Mouse (Mus musculus) intestine, postnatal 0 days (tissue): ENCODE measurements at regions not wholly inside any gene's neighbourhood (a gene's known extent, or its start where the extent isn't known, plus 50 kb on each side); places are given as distances from the start of the nearest gene placed in this dataset.

Experiments
- ATAC-seq: fragments of 200-750 bp; cut with Nextera tagmentation; 2 replicates; pipeline ENCODE4 v1.8.0; 2017; ENCODE audit warnings: mild to moderate bottlenecking, moderate TSS enrichment, moderate library complexity
- H3K27ac ChIP-seq: fragments of 300-500 bp; sonication (generic); 2 replicates; pipeline ENCODE4 v1.5.1; 2014; ENCODE audit warnings: mild to moderate bottlenecking, low read depth, low read length, moderate library complexity
- H3K27me3 ChIP-seq: fragments of 300-500 bp; sonication (generic); replicated peaks from 2 replicates; pipeline ENCODE4 v1.6.1; 2014; ENCODE audit warnings: low read length, mixed read lengths; ENCODE audit not compliant: control insufficient read depth, insufficient read depth
- H3K36me3 ChIP-seq: fragments of 300-500 bp; sonication (generic); 2 replicates; pipeline ENCODE4 v1.6.1; 2014; ENCODE audit warnings: mild to moderate bottlenecking, moderate library complexity; ENCODE audit not compliant: control insufficient read depth, insufficient read depth
- H3K4me1 ChIP-seq: fragments of 300-500 bp; sonication (generic); replicated peaks from 2 replicates; pipeline ENCODE4 v1.6.1; 2014; ENCODE audit warnings: antibody characterized with exemption, low read length, mixed read lengths; ENCODE audit not compliant: control insufficient read depth, insufficient read depth
- H3K4me2 ChIP-seq: fragments of 300-500 bp; sonication (generic); replicated peaks from 2 replicates; pipeline ENCODE4 v1.6.1; 2014; ENCODE audit warnings: low read depth, mild to moderate bottlenecking, moderate library complexity
- H3K4me3 ChIP-seq: fragments of 300-500 bp; sonication (generic); 2 replicates; pipeline ENCODE4 v1.5.1; 2014; ENCODE audit warnings: low read depth, low read length
- H3K9ac ChIP-seq: fragments of 300-500 bp; sonication (generic); 2 replicates; pipeline ENCODE4 v1.6.1; 2014; ENCODE audit warnings: mild to moderate bottlenecking, low read depth, low read length
- H3K9me3 ChIP-seq: fragments of 300-500 bp; sonication (generic); 2 replicates; pipeline ENCODE4 v1.6.1; 2016; ENCODE audit warnings: mixed run types; ENCODE audit not compliant: control insufficient read depth
- CTCF ChIP-seq: sonication (generic); IDR thresholded peaks from 2 replicates; pipeline ENCODE4 v1.5.1; 2016; ENCODE audit warnings: low read depth, mild to moderate bottlenecking, control low read depth, antibody characterized with exemption, moderate library complexity
- WGBS: fragments of 180-500 bp; shearing (Covaris S2); extraction: QIAGEN DNeasy Blood & Tissue Kit; methylation state at CpG from one replicate; pipeline ENCODE4 v1.1.7; 2014; 5-methylcytosine and 5-hydroxymethylcytosine counted together

DNA sequence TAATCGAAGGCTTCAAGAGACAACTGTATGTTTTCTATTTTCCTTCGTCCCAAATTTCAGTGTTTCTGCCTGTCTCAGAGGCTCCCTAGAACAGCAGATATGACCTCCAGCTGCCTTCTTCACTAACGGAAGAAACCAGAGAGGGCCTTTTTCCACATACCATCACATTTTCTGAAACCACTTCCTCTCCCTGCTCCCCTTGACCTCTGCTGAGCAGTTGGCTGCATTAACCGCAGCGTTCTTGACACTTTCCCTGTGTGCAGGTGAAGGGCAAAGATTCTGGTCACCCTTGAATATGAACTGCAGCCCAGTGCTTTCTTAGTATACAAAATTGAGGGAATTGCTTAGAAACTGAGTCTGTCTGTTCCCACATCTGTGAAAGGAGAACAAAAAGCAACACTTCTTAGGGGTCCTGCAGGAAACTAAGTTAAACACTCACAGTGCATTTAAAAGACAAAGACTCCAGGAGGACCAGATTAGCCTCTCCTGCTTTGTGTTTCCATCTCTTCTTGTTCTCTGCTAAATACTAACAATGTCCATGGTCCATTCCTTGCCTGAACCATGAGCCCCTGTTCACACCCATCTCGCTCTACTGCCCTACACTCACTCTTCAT lies 98.4 kb downstream of the Akap11 start:
- H3K4me3 ChIP-seq, result no peak overlapping the region
- TF ChIP-seq CTCF, result no peak
- ATAC-seq, result no peak
- H3K36me3 ChIP-seq, result no peaks in the 10 kb centered on the region
- H3K9ac ChIP-seq, result no peak overlapping the region
- no peak overlapping the region for H3K4me2 ChIP-seq
- H3K9me3 ChIP-seq, result no peaks in the 10 kb centered on the region
- no peaks in the 10 kb centered on the region for H3K27me3 ChIP-seq
- no peak overlapping the region for H3K27ac ChIP-seq
- no peaks in the 10 kb centered on the region for H3K4me1 ChIP-seq
- WGBS, result 64% methylated on average over 6 of the region's 6 CpGs

DNA sequence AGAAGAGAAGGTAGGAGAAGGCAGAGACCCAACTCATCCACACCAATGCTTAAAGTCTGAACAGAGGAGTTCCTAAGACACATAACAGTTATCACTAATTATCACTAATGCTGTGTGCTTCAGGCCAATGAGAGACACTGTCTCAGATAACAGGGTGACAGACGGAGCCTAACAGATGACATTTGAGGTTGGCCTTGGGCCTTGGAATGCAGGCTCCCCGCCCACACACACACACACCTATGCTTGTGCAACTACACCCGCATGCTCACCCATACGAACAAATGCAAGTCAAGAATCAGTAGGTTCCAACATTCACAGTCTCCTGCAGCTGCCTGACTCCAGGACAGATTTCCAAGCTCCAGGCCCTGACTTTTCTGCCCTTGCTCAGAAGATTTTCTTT lies 100.0 kb downstream of the Akap11 start:
- ATAC-seq, result no peak
- H3K9me3 ChIP-seq, result no peaks in the 10 kb centered on the region

DNA sequence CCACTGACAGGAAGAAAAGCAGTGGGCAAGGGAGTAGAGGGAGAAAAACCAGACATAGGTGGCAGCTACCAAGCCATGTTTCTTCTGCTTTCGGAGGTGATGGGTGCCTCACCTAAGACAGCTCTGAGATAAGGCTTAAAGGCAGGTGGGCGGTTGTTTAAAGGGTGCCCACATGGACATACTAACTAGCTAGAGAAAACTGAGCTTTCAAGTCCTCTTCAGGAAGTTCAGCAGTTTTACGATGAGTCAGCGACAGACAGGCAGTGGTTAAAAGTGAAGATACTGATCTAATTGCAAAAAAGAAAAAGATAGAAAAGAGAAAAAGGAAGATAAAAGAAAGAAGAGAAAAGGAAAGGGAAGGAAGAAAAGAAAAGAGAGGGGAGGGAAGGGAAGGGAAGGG lies 100.6 kb downstream of the Akap11 start:
- no peak for ATAC-seq
- TF ChIP-seq CTCF, result no peak
- Histone ChIP-seq H3K4me2 (no peak overlapping the region), H3K27me3 (no peaks in the 10 kb centered on the region), H3K9ac (no peak overlapping the region), H3K4me1 (no peaks in the 10 kb centered on the region), H3K27ac (no peak overlapping the region), H3K36me3 (no peaks in the 10 kb centered on the region), H3K4me3 (no peak overlapping the region), H3K9me3 (no peaks in the 10 kb centered on the region)
- WGBS, result 77% methylated on average over 4 of the region's 4 CpGs

More for the DNA sequence above, 100.0 kb downstream of the Akap11 start:
- Histone ChIP-seq H3K9ac (no peak overlapping the region), H3K4me2 (no peak overlapping the region), H3K27me3 (no peaks in the 10 kb centered on the region), H3K36me3 (no peaks in the 10 kb centered on the region), H3K4me3 (no peak overlapping the region), H3K4me1 (no peaks in the 10 kb centered on the region), H3K27ac (no peak overlapping the region)
- WGBS, result 75% methylated on average over 4 of the region's 4 CpGs
- no peak for TF ChIP-seq CTCF

DNA sequence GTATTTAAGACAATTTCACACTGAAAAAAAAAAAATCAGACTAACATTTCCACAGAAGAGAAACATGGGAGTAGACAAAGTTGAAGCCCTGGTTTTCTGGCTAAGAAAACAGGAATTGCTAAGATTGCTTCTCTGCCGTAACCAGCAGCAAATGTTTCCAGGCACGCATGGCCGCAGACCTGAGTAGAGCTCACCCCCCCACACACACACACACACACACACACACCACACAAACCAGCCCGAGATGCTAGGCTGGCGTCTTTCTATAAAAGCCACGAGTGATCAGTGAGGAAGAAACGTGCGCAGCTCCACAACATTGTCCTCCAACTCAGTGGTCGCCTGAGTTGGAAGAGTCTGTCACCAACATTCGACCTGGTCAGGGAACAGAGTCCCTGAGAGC lies 101.0 kb downstream of the Akap11 start:
- TF ChIP-seq CTCF, result no peak
- H3K27me3 ChIP-seq, result no peaks in the 10 kb centered on the region
- H3K4me2 ChIP-seq, result no peak overlapping the region
- 90% methylated on average over 10 of the region's 10 CpGs for WGBS
- H3K9me3 ChIP-seq, result no peaks in the 10 kb centered on the region
- no peaks in the 10 kb centered on the region for H3K4me1 ChIP-seq
- ATAC-seq, result no peak
- no peak overlapping the region for H3K27ac ChIP-seq
- H3K36me3 ChIP-seq, result no peaks in the 10 kb centered on the region
- no peak overlapping the region for H3K9ac ChIP-seq
- H3K4me3 ChIP-seq, result no peak overlapping the region

DNA sequence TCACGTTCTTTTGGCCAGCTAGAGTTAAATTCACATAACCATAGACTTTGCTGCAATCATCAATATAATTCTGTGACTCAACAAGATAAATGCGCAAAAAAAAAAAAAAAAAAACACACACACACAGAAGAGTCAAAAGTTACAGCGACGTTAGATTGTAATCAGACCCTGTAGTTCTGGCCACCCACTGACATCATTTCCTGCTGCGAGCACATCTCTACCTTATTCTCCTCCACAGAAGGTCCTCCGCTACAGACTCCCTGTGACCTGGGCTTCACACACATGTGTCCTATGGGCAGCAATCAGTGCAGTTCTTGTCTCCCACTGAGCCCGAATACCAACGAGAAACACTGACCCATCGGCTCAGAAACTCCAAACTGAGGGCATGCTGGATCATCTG lies 101.9 kb downstream of the Akap11 start:
- TF ChIP-seq CTCF, result no peak
- Histone ChIP-seq H3K4me1 (no peaks in the 10 kb centered on the region), H3K36me3 (no peaks in the 10 kb centered on the region), H3K4me3 (no peak overlapping the region), H3K4me2 (no peak overlapping the region), H3K27ac (no peak overlapping the region), H3K9me3 (no peaks in the 10 kb centered on the region), H3K27me3 (no peaks in the 10 kb centered on the region), H3K9ac (no peak overlapping the region)
- 89% methylated on average over 9 of the region's 9 CpGs for WGBS
- ATAC-seq, result no peak

DNA sequence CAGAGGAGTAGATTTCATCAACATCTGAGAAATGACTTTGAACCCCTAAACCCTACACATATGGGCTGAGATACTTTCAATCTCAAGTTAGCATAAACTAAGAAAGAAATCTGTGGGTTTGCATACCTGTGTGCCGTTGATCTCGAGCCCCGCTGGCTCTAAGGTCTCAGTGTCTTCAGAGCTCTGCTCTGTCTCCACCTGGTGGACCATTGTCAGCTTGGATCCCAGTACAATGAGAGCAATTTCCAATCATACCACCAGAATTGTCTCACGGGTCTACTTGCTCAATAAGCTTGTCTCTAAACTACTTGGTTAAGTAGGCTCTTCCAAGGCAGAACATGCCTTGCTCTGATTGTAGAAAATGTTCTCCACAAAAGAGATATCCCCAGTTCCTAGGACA lies 102.5 kb downstream of the Akap11 start:
- H3K9ac ChIP-seq, result no peak overlapping the region
- H3K27me3 ChIP-seq, result no peaks in the 10 kb centered on the region
- peak; percentile 27; the same call in 1 of the 2 replicates for TF ChIP-seq CTCF
- no peak overlapping the region for H3K4me2 ChIP-seq
- no peaks in the 10 kb centered on the region for H3K36me3 ChIP-seq
- H3K9me3 ChIP-seq, result no peaks in the 10 kb centered on the region
- H3K4me1 ChIP-seq, result no peaks in the 10 kb centered on the region
- no peak for ATAC-seq
- no peak overlapping the region for H3K4me3 ChIP-seq
- no peak overlapping the region for H3K27ac ChIP-seq
- WGBS, result 87% methylated on average over 4 of the region's 4 CpGs

DNA sequence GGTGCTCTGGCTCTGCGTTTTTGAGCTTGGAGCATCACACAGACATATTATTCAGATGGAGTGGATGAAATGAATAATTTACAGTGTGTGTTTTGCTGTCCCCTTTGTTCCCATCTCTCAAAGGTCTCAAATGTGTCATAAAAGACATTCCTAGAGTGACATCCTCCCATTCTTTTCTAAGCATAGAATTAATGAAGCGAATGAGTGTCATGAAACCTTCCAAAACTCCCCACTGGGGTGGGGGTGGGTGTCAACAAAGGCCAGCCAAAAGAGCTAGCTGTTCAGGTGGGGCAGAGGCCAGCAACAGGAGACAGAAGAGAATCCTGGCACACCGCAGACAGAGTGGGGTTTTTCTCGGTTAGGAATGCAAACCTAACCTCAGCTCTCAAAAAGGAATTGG lies 104.1 kb downstream of the Akap11 start:
- Histone ChIP-seq H3K27me3 (no peaks in the 10 kb centered on the region), H3K9ac (no peak overlapping the region), H3K9me3 (no peaks in the 10 kb centered on the region), H3K4me3 (no peak overlapping the region), H3K36me3 (no peaks in the 10 kb centered on the region), H3K27ac (no peak overlapping the region), H3K4me1 (no peaks in the 10 kb centered on the region), H3K4me2 (no peak overlapping the region)
- ATAC-seq, result no peak
- TF ChIP-seq CTCF, result no peak
- 59% methylated on average over 4 of the region's 4 CpGs for WGBS
